8 mouse cellular contexts compared by ENCODE assay signal in the genomic region with DNA sequence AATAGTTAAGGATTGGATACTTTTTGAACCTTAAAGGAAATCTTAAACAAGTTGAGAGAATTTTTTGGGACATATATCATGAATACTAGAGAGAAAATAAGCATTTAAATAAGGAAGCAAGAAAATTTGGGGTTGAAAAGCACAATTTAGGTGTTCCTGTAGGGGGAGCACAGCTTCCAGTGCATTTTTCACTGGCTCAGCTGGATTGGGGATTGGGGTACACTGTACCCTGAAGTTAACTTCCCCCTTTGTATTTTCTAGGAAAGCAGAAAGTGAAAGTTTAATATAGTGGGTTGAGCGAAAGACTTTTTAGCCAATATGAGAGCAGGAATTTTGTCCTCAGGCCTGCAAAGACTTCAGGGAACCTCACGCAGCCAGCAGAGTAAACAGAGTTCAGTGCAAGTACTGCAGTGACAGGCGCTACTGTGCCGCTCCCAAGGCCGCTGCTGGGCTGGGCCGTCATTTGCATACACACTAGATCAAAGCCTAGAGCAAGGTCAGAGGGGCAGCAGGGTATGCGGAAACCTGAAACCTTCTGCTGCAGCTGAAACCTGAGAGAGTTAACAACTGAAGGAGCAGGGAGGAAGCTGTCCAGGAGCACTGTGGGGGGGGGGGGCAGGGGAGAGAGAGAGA.
DNase-seq lines count a peak whose midpoint lies in the region; ATAC-seq and TF ChIP-seq lines count a peak whose summit lies in the region.

No protein-coding gene starts in this region.

- H3K9ac ChIP-seq in embryonic facial prominence, embryonic 12.5 days, result no peak overlapping the region
- no peak overlapping the region for H3K9ac ChIP-seq in hindbrain, embryonic 11.5 days (ENCODE audit: low read depth, low read length)
- 0 out of 2 replicates have a peak overlapping the region, but pooled peaks have one; percentile 28 for H3K9ac ChIP-seq in limb, embryonic 14.5 days (ENCODE audit: low read depth, low read length, severe bottlenecking)
- H3K9ac ChIP-seq in neural tube, embryonic 12.5 days, result no peak overlapping the region

- H3K36me3 ChIP-seq in embryonic facial prominence, embryonic 12.5 days, result no peaks in the 10 kb centered on the region
- H3K36me3 ChIP-seq in hindbrain, embryonic 11.5 days (ENCODE audit: control insufficient read depth, insufficient read depth, low read length), result no peaks in the 10 kb centered on the region
- H3K36me3 ChIP-seq in limb, embryonic 14.5 days (ENCODE audit: control insufficient read depth, insufficient read depth, low read length), result no peaks in the 10 kb centered on the region
- no peaks in the 10 kb centered on the region for H3K36me3 ChIP-seq in neural tube, embryonic 12.5 days

- TF ChIP-seq CTCF in layer of hippocampus, adult 2 months (conservative IDR thresholded peaks at IDR 0.05), result peak; percentile 64

- no peak overlapping the region; the same call in 1 of the 2 replicates for H3K4me3 ChIP-seq in layer of hippocampus, adult 2 months
- 0 out of 2 replicates have a peak overlapping the region, but pooled peaks have one; percentile 9 for H3K4me3 ChIP-seq in embryonic facial prominence, embryonic 12.5 days
- H3K4me3 ChIP-seq in hindbrain, embryonic 11.5 days (ENCODE audit: low read depth, low read length), result no peak overlapping the region
- peak overlapping the region; percentile 15; the same call in 1 of the 2 replicates for H3K4me3 ChIP-seq in limb, embryonic 14.5 days (replicated peaks; ENCODE audit: low read length)
- H3K4me3 ChIP-seq in neural tube, embryonic 12.5 days, result no peak overlapping the region

- WGBS in embryonic facial prominence, embryonic 12.5 days, result 10% methylated on average over 6 of the region's 7 CpGs
- WGBS in hindbrain, embryonic 11.5 days, result 3% methylated on average over 7 of the region's 7 CpGs
- 3% methylated on average over 7 of the region's 7 CpGs for WGBS in limb, embryonic 14.5 days
- 5% methylated on average over 7 of the region's 7 CpGs for WGBS in neural tube, embryonic 12.5 days

- no peak overlapping the region for H3K27ac ChIP-seq in layer of hippocampus, adult 2 months
- H3K27ac ChIP-seq in embryonic facial prominence, embryonic 12.5 days, result no peak overlapping the region
- H3K27ac ChIP-seq in hindbrain, embryonic 11.5 days (ENCODE audit: low read depth, low read length), result no peak overlapping the region
- no peak overlapping the region for H3K27ac ChIP-seq in limb, embryonic 14.5 days (replicated peaks; ENCODE audit: low read depth, low read length)
- H3K27ac ChIP-seq in neural tube, embryonic 12.5 days, result no peak overlapping the region

- peak overlapping the region; percentile 31 for H3K4me2 ChIP-seq in embryonic facial prominence, embryonic 12.5 days (replicated peaks)
- H3K4me2 ChIP-seq in hindbrain, embryonic 11.5 days (replicated peaks; ENCODE audit: low read depth, low read length), result no peak overlapping the region
- peak overlapping the region; percentile 37; the same call in 1 of the 2 replicates for H3K4me2 ChIP-seq in limb, embryonic 14.5 days (replicated peaks; ENCODE audit: low read depth, low read length, severe bottlenecking)
- peak overlapping the region; percentile 39 for H3K4me2 ChIP-seq in neural tube, embryonic 12.5 days (replicated peaks)

- H3K27me3 ChIP-seq in embryonic facial prominence, embryonic 12.5 days, result no peaks in the 10 kb centered on the region
- no peaks in the 10 kb centered on the region for H3K27me3 ChIP-seq in hindbrain, embryonic 11.5 days (ENCODE audit: control insufficient read depth, insufficient read depth, low read length)
- no peaks in the 10 kb centered on the region for H3K27me3 ChIP-seq in limb, embryonic 14.5 days (ENCODE audit: control insufficient read depth, insufficient read depth, low read length)
- H3K27me3 ChIP-seq in neural tube, embryonic 12.5 days (replicated peaks), result no peaks in the 10 kb centered on the region

- no peaks in the 10 kb centered on the region for H3K4me1 ChIP-seq in embryonic facial prominence, embryonic 12.5 days
- H3K4me1 ChIP-seq in hindbrain, embryonic 11.5 days (replicated peaks; ENCODE audit: control insufficient read depth, insufficient read depth, low read length), result no peaks in the 10 kb centered on the region
- no peaks in the 10 kb centered on the region for H3K4me1 ChIP-seq in limb, embryonic 14.5 days (ENCODE audit: control insufficient read depth, insufficient read depth, low read length)
- H3K4me1 ChIP-seq in neural tube, embryonic 12.5 days, result no peaks in the 10 kb centered on the region

- no peak for TF ChIP-seq POLR2A in limb, embryonic 14.5 days (IDR thresholded peaks at IDR 0.05; ENCODE audit: borderline replicate concordance, extremely low read depth, insufficient read depth, insufficient read length)

- DNase-seq in layer of hippocampus, adult 2 months (ENCODE audit: low spot score in 2 of 2), result no peak
- no peak for DNase-seq in layer of hippocampus, adult 11-12 months (ENCODE audit: low spot score)
- DNase-seq in hindbrain, embryonic 11.5 days (ENCODE audit: low spot score), result peak; percentile 47
- peak; percentile 9 for DNase-seq in limb, embryonic 14.5 days (ENCODE audit: low spot score)
- no peak for DNase-seq in thymus, postnatal 14 days
- no peak for DNase-seq in cerebellum, postnatal 4 days (ENCODE audit: low spot score in 2 of 2)

- peak; percentile 88 for ATAC-seq in embryonic facial prominence, embryonic 12.5 days (ENCODE audit: insufficient number of reproducible peaks, insufficient read depth, low FRiP score, low TSS enrichment)
- peak; percentile 83 for ATAC-seq in hindbrain, embryonic 11.5 days (ENCODE audit: low FRiP score)
- peak; percentile 82 for ATAC-seq in limb, embryonic 14.5 days (ENCODE audit: low FRiP score, low read depth)
- ATAC-seq in neural tube, embryonic 12.5 days (ENCODE audit: low FRiP score, low read depth), result peak; percentile 68; the same call in 1 of the 2 replicates

- no peaks in the 10 kb centered on the region for H3K9me3 ChIP-seq in embryonic facial prominence, embryonic 12.5 days
- no peaks in the 10 kb centered on the region for H3K9me3 ChIP-seq in hindbrain, embryonic 11.5 days (ENCODE audit: control insufficient read depth, low read length)
- H3K9me3 ChIP-seq in limb, embryonic 14.5 days (ENCODE audit: control insufficient read depth, low read length), result no peaks in the 10 kb centered on the region
- H3K9me3 ChIP-seq in neural tube, embryonic 12.5 days, result no peaks in the 10 kb centered on the region

Comparison
In these comparisons a context has a peak if more than half of its experiments do, and no peak if none do; other contexts are left out.
1. DNase-seq: peak in hindbrain, embryonic 11.5 days (single experiment) and limb, embryonic 14.5 days (single experiment); none in layer of hippocampus, adult 2 months (0 of 2), layer of hippocampus, adult 11-12 months (single experiment), thymus, postnatal 14 days (single experiment) and cerebellum, postnatal 4 days (0 of 2).
2. H3K4me3 ChIP-seq: peak in embryonic facial prominence, embryonic 12.5 days (single experiment) and limb, embryonic 14.5 days (single experiment); none in layer of hippocampus, adult 2 months (single experiment), hindbrain, embryonic 11.5 days (single experiment) and neural tube, embryonic 12.5 days (single experiment).
3. Peak in every context shown above with its lines, with median percentiles within 50 percentile points of each other: ATAC-seq.